Mouse (Mus musculus) embryonic facial prominence, embryonic 11.5 days (tissue): ENCODE measurements around the gene Il18bp. TPM values are rescaled to one million over a fixed set of nuclear protein-coding genes. Genes with fewer than 3 reads are reported as not detected.

Experiments
- polyA plus RNA-seq: library from polyadenylated mRNA; unstranded; fragments of >200 nt; fragmentation: Nextera tagmentation; extraction: Ambion mirVana; gene quantifications from 2 replicates; pipeline ENCODE4 v1.2.1, GENCODE M21; 2014

The Il18bp gene
- polyA plus RNA-seq, 1 experiment from 2014 or later: 1.6 TPM

Other genes with a start within 250 kb of the Il18bp start
- gene Phox2a, start 200.4 kb downstream of the Il18bp start, polyA plus RNA-seq: 0.34 and 0.57 TPM in 2 replicates
- 30.5 and 34.4 TPM in 2 replicates for gene Inppl1, start 180.5 kb downstream of the Il18bp start, polyA plus RNA-seq
- 0.50 TPM in 1 of 2 replicates, not detected in the other for gene Folr2, start 161.5 kb downstream of the Il18bp start, polyA plus RNA-seq
- gene Anapc15, start 155.0 kb downstream of the Il18bp start, polyA plus RNA-seq: 85.6 and 92.7 TPM in 2 replicates
- 0.91 and 4.9 TPM in 2 replicates for gene Folr1, start 147.9 kb downstream of the Il18bp start, polyA plus RNA-seq
- 127 and 149 TPM in 2 replicates for gene Lamtor1, start 112.8 kb downstream of the Il18bp start, polyA plus RNA-seq
- gene Tomt, start 112.3 kb downstream of the Il18bp start, polyA plus RNA-seq: 0.26 and 0.27 TPM in 2 replicates
- gene Lrrc51, start 84.8 kb downstream of the Il18bp start, polyA plus RNA-seq: 11.0 and 12.1 TPM in 2 replicates
- 107 and 110 TPM in 2 replicates for gene Numa1, start 84.6 kb downstream of the Il18bp start, polyA plus RNA-seq
- 26.9 and 28.9 TPM in 2 replicates for gene Rnf121, start 46.8 kb upstream of the Il18bp start, polyA plus RNA-seq
- 23.0 and 23.8 TPM in 2 replicates for gene Xndc1, start 46.8 kb upstream of the Il18bp start, polyA plus RNA-seq
- gene Xntrpc, start 47.0 kb upstream of the Il18bp start, polyA plus RNA-seq: 1.4 and 1.9 TPM in 2 replicates
- gene Trpc2, start 64.4 kb upstream of the Il18bp start, polyA plus RNA-seq: not detected in 2 replicates
- gene Art1, start 83.1 kb upstream of the Il18bp start, polyA plus RNA-seq: 0.96 and 1.1 TPM in 2 replicates
- 1.7 and 1.9 TPM in 2 replicates for gene Art5, start 90.8 kb upstream of the Il18bp start, polyA plus RNA-seq
- not detected in 2 replicates for gene Chrna10, start 98.1 kb upstream of the Il18bp start, polyA plus RNA-seq
- gene Nup98, start 191.5 kb upstream of the Il18bp start, polyA plus RNA-seq: 47.9 and 49.0 TPM in 2 replicates
- gene Pgap2, start 191.5 kb upstream of the Il18bp start, polyA plus RNA-seq: 70.1 and 73.5 TPM in 2 replicates
- 48.6 and 51.0 TPM in 2 replicates for gene Rhog, start 237.4 kb upstream of the Il18bp start, polyA plus RNA-seq
- gene Stim1, start 249.1 kb upstream of the Il18bp start, polyA plus RNA-seq: 10.6 and 11.1 TPM in 2 replicates